Mouse (Mus musculus): ENCODE measurements around the gene Lrrc8b. TPM values are rescaled to one million over a fixed set of nuclear protein-coding genes. Genes with fewer than 3 reads are reported as not detected.
A peak's percentile ranks its signal among the peaks of the same experiment; 100 is the strongest.

The Lrrc8b gene
- polyA plus RNA-seq, 1 experiment from 2014 or later: 5.4 TPM

GRCm38 (mm10) chr5:105443057-105443815, 27.7 kb downstream of the Lrrc8b start:
- Histone ChIP-seq H3K27me3 (ENCODE audit: control insufficient read depth, insufficient read depth, low read length) (no peaks in the 10 kb centered on the region), H3K9ac (ENCODE audit: low read length) (no peak overlapping the region), H3K36me3 (ENCODE audit: control insufficient read depth, insufficient read depth, low read length) (no peaks in the 10 kb centered on the region), H3K4me3 (ENCODE audit: control insufficient read depth in 1 of 2, insufficient read depth in 1 of 2, low read depth in 1 of 2, low read length in 2 of 2) (no peak overlapping the region), H3K4me2 (ENCODE audit: low read length) (no peak overlapping the region), H3K27ac (replicated peaks in 1 of 2; ENCODE audit: control insufficient read depth in 1 of 2, insufficient read depth in 1 of 2, low read depth in 2 of 2, low read length in 2 of 2) (peak overlapping the region; percentile 59 to 60), H3K4me1 (ENCODE audit: control insufficient read depth in 2 of 2, insufficient read depth in 2 of 2, low read length in 2 of 2) (0 out of 4 replicates have a peak, but pooled peaks cover 0 to 2% of the 10 kb centered on the region in 2 experiments), H3K9me3 (ENCODE audit: control insufficient read depth, low read length) (no peaks in the 10 kb centered on the region)
- WGBS: 51% methylated on average over 11 of the region's 11 CpGs
- no peak for ATAC-seq (ENCODE audit: insufficient number of reproducible peaks, insufficient read depth, low FRiP score, low read depth)

- H3K9me3 ChIP-seq (ENCODE audit: control insufficient read depth, low read length): no peaks in the 10 kb centered on the region
- no peak for ATAC-seq (ENCODE audit: insufficient number of reproducible peaks, insufficient read depth, low FRiP score, low read depth)
- no peaks in the 10 kb centered on the region for H3K36me3 ChIP-seq (ENCODE audit: control insufficient read depth, insufficient read depth, low read length)
- H3K4me1 ChIP-seq (ENCODE audit: control insufficient read depth in 2 of 2, insufficient read depth in 2 of 2, low read length in 2 of 2): no peaks in the 10 kb centered on the region
- H3K27me3 ChIP-seq (ENCODE audit: control insufficient read depth, insufficient read depth, low read length): no peaks in the 10 kb centered on the region
- H3K4me2 ChIP-seq (ENCODE audit: low read length): no peak overlapping the region
- no peak overlapping the region for H3K27ac ChIP-seq (replicated peaks in 1 of 2; ENCODE audit: control insufficient read depth in 1 of 2, insufficient read depth in 1 of 2, low read depth in 2 of 2, low read length in 2 of 2)
- 70% methylated on average over 6 of the region's 6 CpGs for WGBS
- no peak overlapping the region for H3K9ac ChIP-seq (ENCODE audit: low read length)
- no peak overlapping the region for H3K4me3 ChIP-seq (ENCODE audit: control insufficient read depth in 1 of 2, insufficient read depth in 1 of 2, low read depth in 1 of 2, low read length in 2 of 2)
Measured at GRCm38 (mm10) chr5:105445686-105446085, 30.1 kb downstream of the Lrrc8b start.

GRCm38 (mm10) chr5:105454105-105454504, 38.5 kb downstream of the Lrrc8b start:
- no peaks in the 10 kb centered on the region for H3K36me3 ChIP-seq (ENCODE audit: control insufficient read depth, insufficient read depth, low read length)
- H3K27me3 ChIP-seq (ENCODE audit: control insufficient read depth, insufficient read depth, low read length): no peaks in the 10 kb centered on the region
- no peak overlapping the region for H3K27ac ChIP-seq (replicated peaks in 1 of 2; ENCODE audit: control insufficient read depth in 1 of 2, insufficient read depth in 1 of 2, low read depth in 2 of 2, low read length in 2 of 2)
- WGBS: 35% methylated on average over 1 of the region's 1 CpGs
- no peak for ATAC-seq (ENCODE audit: insufficient number of reproducible peaks, insufficient read depth, low FRiP score, low read depth)
- no peak overlapping the region for H3K4me2 ChIP-seq (ENCODE audit: low read length)
- no peak overlapping the region for H3K9ac ChIP-seq (ENCODE audit: low read length)
- H3K4me1 ChIP-seq (ENCODE audit: control insufficient read depth in 2 of 2, insufficient read depth in 2 of 2, low read length in 2 of 2): no peaks in the 10 kb centered on the region
- no peaks in the 10 kb centered on the region for H3K9me3 ChIP-seq (ENCODE audit: control insufficient read depth, low read length)
- no peak overlapping the region for H3K4me3 ChIP-seq (ENCODE audit: control insufficient read depth in 1 of 2, insufficient read depth in 1 of 2, low read depth in 1 of 2, low read length in 2 of 2)

GRCm38 (mm10) chr5:105459077-105459476, 43.5 kb downstream of the Lrrc8b start:
- no peak overlapping the region for H3K9ac ChIP-seq (ENCODE audit: low read length)
- H3K36me3 ChIP-seq (ENCODE audit: control insufficient read depth, insufficient read depth, low read length): no peaks in the 10 kb centered on the region
- ATAC-seq (ENCODE audit: insufficient number of reproducible peaks, insufficient read depth, low FRiP score, low read depth): no peak
- no peak overlapping the region for H3K27ac ChIP-seq (replicated peaks in 1 of 2; ENCODE audit: control insufficient read depth in 1 of 2, insufficient read depth in 1 of 2, low read depth in 2 of 2, low read length in 2 of 2)
- no peak overlapping the region for H3K4me3 ChIP-seq (ENCODE audit: control insufficient read depth in 1 of 2, insufficient read depth in 1 of 2, low read depth in 1 of 2, low read length in 2 of 2)
- no peak overlapping the region for H3K4me2 ChIP-seq (ENCODE audit: low read length)
- H3K9me3 ChIP-seq (ENCODE audit: control insufficient read depth, low read length): no peaks in the 10 kb centered on the region
- no peaks in the 10 kb centered on the region for H3K27me3 ChIP-seq (ENCODE audit: control insufficient read depth, insufficient read depth, low read length)
- WGBS: 72% methylated on average over 6 of the region's 6 CpGs
- no peaks in the 10 kb centered on the region for H3K4me1 ChIP-seq (ENCODE audit: control insufficient read depth in 2 of 2, insufficient read depth in 2 of 2, low read length in 2 of 2)

- 85% methylated on average over 5 of the region's 5 CpGs for WGBS
- ATAC-seq (ENCODE audit: insufficient number of reproducible peaks, insufficient read depth, low FRiP score, low read depth): no peak
Measured at GRCm38 (mm10) chr5:105460551-105460950, 45.0 kb downstream of the Lrrc8b start.

GRCm38 (mm10) chr5:105461076-105461475, 45.5 kb downstream of the Lrrc8b start:
- Histone ChIP-seq H3K9ac (ENCODE audit: low read length) (no peak overlapping the region), H3K27me3 (ENCODE audit: control insufficient read depth, insufficient read depth, low read length) (no peaks in the 10 kb centered on the region), H3K4me3 (ENCODE audit: control insufficient read depth in 1 of 2, insufficient read depth in 1 of 2, low read depth in 1 of 2, low read length in 2 of 2) (no peak overlapping the region), H3K4me1 (ENCODE audit: control insufficient read depth in 2 of 2, insufficient read depth in 2 of 2, low read length in 2 of 2) (no peaks in the 10 kb centered on the region), H3K36me3 (ENCODE audit: control insufficient read depth, insufficient read depth, low read length) (no peaks in the 10 kb centered on the region), H3K4me2 (ENCODE audit: low read length) (no peak overlapping the region), H3K27ac (replicated peaks in 1 of 2; ENCODE audit: control insufficient read depth in 1 of 2, insufficient read depth in 1 of 2, low read depth in 2 of 2, low read length in 2 of 2) (no peak overlapping the region), H3K9me3 (ENCODE audit: control insufficient read depth, low read length) (no peaks in the 10 kb centered on the region)
- 90% methylated on average over 1 of the region's 1 CpGs for WGBS
- no peak for ATAC-seq (ENCODE audit: insufficient number of reproducible peaks, insufficient read depth, low FRiP score, low read depth)

More at GRCm38 (mm10) chr5:105460551-105460950, 45.0 kb downstream of the Lrrc8b start:
- no peaks in the 10 kb centered on the region for H3K4me1 ChIP-seq (ENCODE audit: control insufficient read depth in 2 of 2, insufficient read depth in 2 of 2, low read length in 2 of 2)
- no peak overlapping the region for H3K9ac ChIP-seq (ENCODE audit: low read length)
- H3K4me2 ChIP-seq (ENCODE audit: low read length): no peak overlapping the region
- H3K27ac ChIP-seq (replicated peaks in 1 of 2; ENCODE audit: control insufficient read depth in 1 of 2, insufficient read depth in 1 of 2, low read depth in 2 of 2, low read length in 2 of 2): no peak overlapping the region
- no peak overlapping the region for H3K4me3 ChIP-seq (ENCODE audit: control insufficient read depth in 1 of 2, insufficient read depth in 1 of 2, low read depth in 1 of 2, low read length in 2 of 2)
- H3K36me3 ChIP-seq (ENCODE audit: control insufficient read depth, insufficient read depth, low read length): no peaks in the 10 kb centered on the region
- H3K27me3 ChIP-seq (ENCODE audit: control insufficient read depth, insufficient read depth, low read length): no peaks in the 10 kb centered on the region
- no peaks in the 10 kb centered on the region for H3K9me3 ChIP-seq (ENCODE audit: control insufficient read depth, low read length)

GRCm38 (mm10) chr5:105464671-105465070, 49.1 kb downstream of the Lrrc8b start:
- Histone ChIP-seq H3K4me1 (ENCODE audit: control insufficient read depth in 2 of 2, insufficient read depth in 2 of 2, low read length in 2 of 2) (no peaks in the 10 kb centered on the region), H3K36me3 (ENCODE audit: control insufficient read depth, insufficient read depth, low read length) (no peaks in the 10 kb centered on the region), H3K4me3 (ENCODE audit: control insufficient read depth in 1 of 2, insufficient read depth in 1 of 2, low read depth in 1 of 2, low read length in 2 of 2) (no peak overlapping the region), H3K9ac (ENCODE audit: low read length) (no peak overlapping the region), H3K9me3 (ENCODE audit: control insufficient read depth, low read length) (no peaks in the 10 kb centered on the region), H3K27ac (replicated peaks in 1 of 2; ENCODE audit: control insufficient read depth in 1 of 2, insufficient read depth in 1 of 2, low read depth in 2 of 2, low read length in 2 of 2) (no peak overlapping the region), H3K27me3 (ENCODE audit: control insufficient read depth, insufficient read depth, low read length) (no peaks in the 10 kb centered on the region), H3K4me2 (ENCODE audit: low read length) (no peak overlapping the region)
- no peak for ATAC-seq (ENCODE audit: insufficient number of reproducible peaks, insufficient read depth, low FRiP score, low read depth)

- Histone ChIP-seq H3K4me1 (ENCODE audit: control insufficient read depth in 2 of 2, insufficient read depth in 2 of 2, low read length in 2 of 2) (no peaks in the 10 kb centered on the region), H3K4me2 (ENCODE audit: low read length) (no peak overlapping the region), H3K9ac (ENCODE audit: low read length) (no peak overlapping the region), H3K9me3 (ENCODE audit: control insufficient read depth, low read length) (no peaks in the 10 kb centered on the region), H3K36me3 (ENCODE audit: control insufficient read depth, insufficient read depth, low read length) (no peaks in the 10 kb centered on the region), H3K4me3 (ENCODE audit: control insufficient read depth in 1 of 2, insufficient read depth in 1 of 2, low read depth in 1 of 2, low read length in 2 of 2) (no peak overlapping the region), H3K27me3 (ENCODE audit: control insufficient read depth, insufficient read depth, low read length) (no peaks in the 10 kb centered on the region), H3K27ac (replicated peaks in 1 of 2; ENCODE audit: control insufficient read depth in 1 of 2, insufficient read depth in 1 of 2, low read depth in 2 of 2, low read length in 2 of 2) (no peak overlapping the region)
- 96% methylated on average over 8 of the region's 8 CpGs for WGBS
- ATAC-seq (ENCODE audit: insufficient number of reproducible peaks, insufficient read depth, low FRiP score, low read depth): no peak
Measured at GRCm38 (mm10) chr5:105465550-105465949, 50.0 kb downstream of the Lrrc8b start.
